Mouse (Mus musculus): ENCODE data around the gene Brk1.
A peak's percentile ranks its signal among the peaks of the same experiment; 100 is the strongest.

The Brk1 gene

GRCm38 (mm10) chr6:113604432-113605223 lies at the start of gene Brk1:
Gene Brk1, plus strand, starts transcription at chr6:113604772.
- peak; percentile 54 for DNase-seq (ENCODE audit: low spot score)

GRCm38 (mm10) chr6:113559736-113560135 lies 44.8 kb upstream of the Brk1 start:
- no peak for DNase-seq (ENCODE audit: low spot score)

- no peak for DNase-seq (ENCODE audit: low spot score)
These were observed 40.0 kb upstream of the Brk1 start for GRCm38 (mm10) chr6:113564557-113564956.

- DNase-seq (ENCODE audit: low spot score), result no peak
These were observed 28.5 kb upstream of the Brk1 start for GRCm38 (mm10) chr6:113576044-113576443.

GRCm38 (mm10) chr6:113579306-113579705 lies 25.3 kb upstream of the Brk1 start:
- DNase-seq (ENCODE audit: low spot score), result no peak

GRCm38 (mm10) chr6:113583023-113583422 lies 21.5 kb upstream of the Brk1 start:
- DNase-seq (ENCODE audit: low spot score), result no peak

- DNase-seq (ENCODE audit: low spot score), result no peak
These were observed 19.5 kb upstream of the Brk1 start for GRCm38 (mm10) chr6:113585065-113585464.

GRCm38 (mm10) chr6:113586466-113587183 lies 17.9 kb upstream of the Brk1 start:
- no peak for DNase-seq (ENCODE audit: low spot score)

GRCm38 (mm10) chr6:113592637-113593036 lies 11.9 kb upstream of the Brk1 start:
- DNase-seq (ENCODE audit: low spot score), result no peak

GRCm38 (mm10) chr6:113597945-113598344 lies 6.6 kb upstream of the Brk1 start:
- no peak for DNase-seq (ENCODE audit: low spot score)

- no peak for DNase-seq (ENCODE audit: low spot score)
These were observed 4.7 kb upstream of the Brk1 start for GRCm38 (mm10) chr6:113599833-113600232.

- no peak for DNase-seq (ENCODE audit: low spot score)
These were observed 3.9 kb upstream of the Brk1 start, which contains the start of gene Fancd2os for GRCm38 (mm10) chr6:113600543-113601139. Gene Fancd2os, minus strand, starts transcription at chr6:113600715.

GRCm38 (mm10) chr6:113602821-113603220 lies 1.8 kb upstream of the Brk1 start:
- no peak for DNase-seq (ENCODE audit: low spot score)

GRCm38 (mm10) chr6:113603993-113604392 lies 579 bp upstream of the Brk1 start:
- DNase-seq (ENCODE audit: low spot score), result no peak

GRCm38 (mm10) chr6:113605224-113605545 lies 613 bp downstream of the Brk1 start:
- DNase-seq (ENCODE audit: low spot score), result no peak

- no peak for DNase-seq (ENCODE audit: low spot score)
These were observed 4.3 kb downstream of the Brk1 start for GRCm38 (mm10) chr6:113608871-113609270.

- no peak for DNase-seq (ENCODE audit: low spot score)
These were observed 4.7 kb downstream of the Brk1 start for GRCm38 (mm10) chr6:113609293-113609692.

- DNase-seq (ENCODE audit: low spot score), result no peak
These were observed 7.8 kb downstream of the Brk1 start for GRCm38 (mm10) chr6:113612258-113612969.

- DNase-seq (ENCODE audit: low spot score), result no peak
These were observed 9.6 kb downstream of the Brk1 start for GRCm38 (mm10) chr6:113614152-113614551.

GRCm38 (mm10) chr6:113614997-113615396 lies 10.4 kb downstream of the Brk1 start:
- no peak for DNase-seq (ENCODE audit: low spot score)

- no peak for DNase-seq (ENCODE audit: low spot score)
These were observed 10.9 kb downstream of the Brk1 start for GRCm38 (mm10) chr6:113615489-113615888.

- no peak for DNase-seq (ENCODE audit: low spot score)
These were observed 18.8 kb downstream of the Brk1 start for GRCm38 (mm10) chr6:113623386-113623785.

Data from urinary bladder, postnatal 10 days (tissue).